Mouse (Mus musculus) kidney, embryonic 15.5 days (tissue): ENCODE results near the gene Olfr968. TPM values are rescaled to one million over a fixed set of nuclear protein-coding genes. Genes with fewer than 3 reads are reported as not detected.

Experiments used
- ATAC-seq: fragments of 200-750 bp; cut with Nextera tagmentation; replicated peaks from 2 replicates; pipeline ENCODE4 v1.8.0; 2017; ENCODE audit warnings: moderate TSS enrichment; ENCODE audit not compliant: low FRiP score
- H3K27ac ChIP-seq: fragments of 300-500 bp; sonication (generic); 2 replicates; pipeline ENCODE4 v1.5.1; 2015; ENCODE audit warnings: mild to moderate bottlenecking, inconsistent platforms
- H3K27me3 ChIP-seq: fragments of 300-500 bp; sonication (generic); 2 replicates; pipeline ENCODE4 v1.6.1; 2015; ENCODE audit warnings: inconsistent platforms
- H3K36me3 ChIP-seq: fragments of 300-500 bp; sonication (generic); 2 replicates; pipeline ENCODE4 v1.6.1; 2015; ENCODE audit warnings: inconsistent platforms
- H3K4me1 ChIP-seq: fragments of 300-500 bp; sonication (generic); 2 replicates; pipeline ENCODE4 v1.6.1; 2015; ENCODE audit warnings: inconsistent platforms
- H3K4me2 ChIP-seq: fragments of 300-500 bp; sonication (generic); 2 replicates; pipeline ENCODE4 v1.6.1; 2015; ENCODE audit warnings: moderate library complexity, mild to moderate bottlenecking, inconsistent platforms
- H3K4me3 ChIP-seq: fragments of 300-500 bp; sonication (generic); replicated peaks from 2 replicates; pipeline ENCODE4 v1.5.1; 2015; ENCODE audit warnings: mild to moderate bottlenecking, inconsistent platforms
- H3K9ac ChIP-seq: fragments of 300-500 bp; sonication (generic); 2 replicates; pipeline ENCODE4 v1.6.1; 2015; ENCODE audit warnings: mild to moderate bottlenecking, inconsistent platforms
- H3K9me3 ChIP-seq: fragments of 300-500 bp; sonication (generic); replicated peaks from 2 replicates; pipeline ENCODE4 v1.6.1; 2016; ENCODE audit warnings: inconsistent platforms
- WGBS: fragments of 180-500 bp; shearing (Covaris S2); methylation state at CpG from one replicate; pipeline ENCODE4 v1.1.7; 2015; ENCODE audit warnings: mixed read lengths; 5-methylcytosine and 5-hydroxymethylcytosine counted together
- polyA plus RNA-seq: library from polyadenylated mRNA; unstranded; fragments of >200 nt; fragmentation: Nextera tagmentation; extraction: Ambion mirVana; gene quantifications from 2 replicates; pipeline ENCODE4 v1.2.1, GENCODE M21; 2015

Olfr968 gene
- not detected in 2 replicates for polyA plus RNA-seq

GRCm38 (mm10) chr9:39783153-39783552, at the start of gene Olfr968:
Olfr968 (minus strand) TSS chr9:39783253.
- H3K9ac ChIP-seq, result no peak within 1 kb of the TSS
- no peaks in the 10 kb centered on the region for H3K36me3 ChIP-seq
- no peak for ATAC-seq
- H3K27ac ChIP-seq, result no peak within 1 kb of the TSS
- no peak within 1 kb of the TSS for H3K4me2 ChIP-seq
- no peaks in the 10 kb centered on the region for H3K27me3 ChIP-seq
- H3K4me3 ChIP-seq, result no peak within 1 kb of the TSS
- H3K9me3 ChIP-seq, result no peaks in the 10 kb centered on the region
- WGBS, result 87% methylated on average over 1 of the region's 1 CpGs
- no peaks in the 10 kb centered on the region for H3K4me1 ChIP-seq

- WGBS, result 84% methylated on average over 4 of the region's 4 CpGs
- Histone ChIP-seq H3K4me3 (no peak within 1 kb of the TSS), H3K36me3 (no peaks in the 10 kb centered on the region), H3K9me3 (no peaks in the 10 kb centered on the region), H3K27ac (no peak within 1 kb of the TSS), H3K4me1 (no peaks in the 10 kb centered on the region), H3K27me3 (no peaks in the 10 kb centered on the region), H3K9ac (no peak within 1 kb of the TSS), H3K4me2 (no peak within 1 kb of the TSS)
- ATAC-seq, result no peak
Observed at GRCm38 (mm10) chr9:39808560-39808959, 25.5 kb upstream of the Olfr968 start, which contains the start of gene Olfr970. Olfr970 (plus strand) TSS chr9:39808860.

GRCm38 (mm10) chr9:39790558-39790957, 7.5 kb upstream of the Olfr968 start, which contains the start of gene Olfr969:
Olfr969 (plus strand) TSS chr9:39790945.
- Histone ChIP-seq H3K27me3 (no peaks in the 10 kb centered on the region), H3K9me3 (no peaks in the 10 kb centered on the region), H3K9ac (no peak within 1 kb of the TSS), H3K27ac (no peak within 1 kb of the TSS), H3K36me3 (no peaks in the 10 kb centered on the region), H3K4me3 (no peak within 1 kb of the TSS), H3K4me2 (no peak within 1 kb of the TSS), H3K4me1 (no peaks in the 10 kb centered on the region)
- 60% methylated on average over 2 of the region's 2 CpGs for WGBS
- ATAC-seq, result no peak

- 75% methylated on average over 1 of the region's 1 CpGs for WGBS
- no peak for ATAC-seq
- no peaks in the 10 kb centered on the region for H3K9me3 ChIP-seq
Observed at GRCm38 (mm10) chr9:39746428-39746827, 36.6 kb downstream of the Olfr968 start.

GRCm38 (mm10) chr9:39745949-39746348, 37.1 kb downstream of the Olfr968 start, which contains the start of gene Olfr967:
Olfr967 (plus strand) TSS chr9:39746249.
- H3K4me3 ChIP-seq, result no peak within 1 kb of the TSS
- H3K36me3 ChIP-seq, result no peaks in the 10 kb centered on the region
- H3K27me3 ChIP-seq, result no peaks in the 10 kb centered on the region
- H3K4me2 ChIP-seq, result no peak within 1 kb of the TSS
- no peak within 1 kb of the TSS for H3K9ac ChIP-seq
- H3K27ac ChIP-seq, result no peak within 1 kb of the TSS
- no peaks in the 10 kb centered on the region for H3K4me1 ChIP-seq
- ATAC-seq, result no peak
- no peaks in the 10 kb centered on the region for H3K9me3 ChIP-seq

More at GRCm38 (mm10) chr9:39746428-39746827, 36.6 kb downstream of the Olfr968 start:
- Histone ChIP-seq H3K36me3 (no peaks in the 10 kb centered on the region), H3K4me3 (no peak overlapping the region), H3K27me3 (no peaks in the 10 kb centered on the region), H3K4me2 (no peak overlapping the region), H3K27ac (no peak overlapping the region), H3K4me1 (no peaks in the 10 kb centered on the region), H3K9ac (no peak overlapping the region)

- no peaks in the 10 kb centered on the region for H3K27me3 ChIP-seq
- no peak overlapping the region for H3K27ac ChIP-seq
- ATAC-seq, result no peak
- no peaks in the 10 kb centered on the region for H3K36me3 ChIP-seq
- no peaks in the 10 kb centered on the region for H3K9me3 ChIP-seq
- no peak overlapping the region for H3K4me2 ChIP-seq
- no peaks in the 10 kb centered on the region for H3K4me1 ChIP-seq
- H3K4me3 ChIP-seq, result no peak overlapping the region
- H3K9ac ChIP-seq, result no peak overlapping the region
- WGBS, result 84% methylated on average over 1 of the region's 1 CpGs
Observed at GRCm38 (mm10) chr9:39740741-39741140, 42.3 kb downstream of the Olfr968 start.

GRCm38 (mm10) chr9:39730678-39731077, 52.4 kb downstream of the Olfr968 start, which contains the start of gene Olfr150:
Olfr150 (plus strand) TSS chr9:39730978.
- ATAC-seq, result no peak
- no peak within 1 kb of the TSS for H3K27ac ChIP-seq
- H3K9ac ChIP-seq, result no peak within 1 kb of the TSS

More at GRCm38 (mm10) chr9:39730678-39731077, 52.4 kb downstream of the Olfr968 start, which contains the start of gene Olfr150:
- no peak within 1 kb of the TSS for H3K4me3 ChIP-seq
- no peaks in the 10 kb centered on the region for H3K9me3 ChIP-seq
- H3K27me3 ChIP-seq, result no peaks in the 10 kb centered on the region
- no peaks in the 10 kb centered on the region for H3K4me1 ChIP-seq
- H3K36me3 ChIP-seq, result no peaks in the 10 kb centered on the region
- H3K4me2 ChIP-seq, result no peak within 1 kb of the TSS

Other genes with a start within 250 kb of the Olfr968 start
- gene Olfr958, start 229.2 kb downstream of the Olfr968 start, polyA plus RNA-seq, result not detected in 2 replicates
- not detected in 2 replicates for gene Olfr959, start 207.7 kb downstream of the Olfr968 start, polyA plus RNA-seq
- 22.0 and 23.4 TPM in 2 replicates for gene AW551984, start 178.8 kb downstream of the Olfr968 start, polyA plus RNA-seq
- gene Olfr148, start 172.6 kb downstream of the Olfr968 start, polyA plus RNA-seq, result not detected in 2 replicates
- gene Olfr960, start 161.9 kb downstream of the Olfr968 start, polyA plus RNA-seq, result 0.16 TPM in 1 of 2 replicates, not detected in the other
- not detected in 2 replicates for gene Olfr961, start 138.2 kb downstream of the Olfr968 start, polyA plus RNA-seq
- gene Olfr963, start 116.0 kb downstream of the Olfr968 start, polyA plus RNA-seq, result not detected in 2 replicates
- gene Olfr149, start 76.1 kb downstream of the Olfr968 start, polyA plus RNA-seq, result not detected in 2 replicates
- not detected in 2 replicates for gene Olfr965, start 71.9 kb downstream of the Olfr968 start, polyA plus RNA-seq
- gene Olfr150, start 52.3 kb downstream of the Olfr968 start, polyA plus RNA-seq, result not detected in 2 replicates
- not detected in 2 replicates for gene Olfr967, start 37.0 kb downstream of the Olfr968 start, polyA plus RNA-seq
- not detected in 2 replicates for gene Olfr969, start 7.7 kb upstream of the Olfr968 start, polyA plus RNA-seq
- not detected in 2 replicates for gene Olfr970, start 25.6 kb upstream of the Olfr968 start, polyA plus RNA-seq
- gene Olfr971, start 53.6 kb upstream of the Olfr968 start, polyA plus RNA-seq, result not detected in 2 replicates
- not detected in 2 replicates for gene Olfr972, start 83.2 kb upstream of the Olfr968 start, polyA plus RNA-seq
- gene Olfr229, start 124.1 kb upstream of the Olfr968 start, polyA plus RNA-seq, result not detected in 2 replicates
- gene Olfr974, start 154.2 kb upstream of the Olfr968 start, polyA plus RNA-seq, result not detected in 2 replicates
- not detected in 2 replicates for gene Olfr975, start 168.8 kb upstream of the Olfr968 start, polyA plus RNA-seq
- not detected in 2 replicates for gene Olfr976, start 177.9 kb upstream of the Olfr968 start, polyA plus RNA-seq
- not detected in 2 replicates for gene Olfr978, start 208.9 kb upstream of the Olfr968 start, polyA plus RNA-seq
- gene Olfr979, start 220.2 kb upstream of the Olfr968 start, polyA plus RNA-seq, result not detected in 2 replicates
- gene Olfr980, start 226.3 kb upstream of the Olfr968 start, polyA plus RNA-seq, result not detected in 2 replicates
- gene Olfr981, start 238.2 kb upstream of the Olfr968 start, polyA plus RNA-seq, result not detected in 2 replicates